Mouse (Mus musculus) bone marrow macrophage, adult 2 months (primary cell): ENCODE measurements around the gene Syt16. TPM values are rescaled to one million over a fixed set of nuclear protein-coding genes. Genes with fewer than 3 reads are reported as not detected.

Experiments used
- H3K27ac ChIP-seq: 2 replicates; pipeline ENCODE4 v1.5.1; 2012; ENCODE audit warnings: low read depth, low read length; ENCODE audit not compliant: insufficient read depth
- H3K4me1 ChIP-seq: 2 replicates; pipeline ENCODE4 v1.6.1; 2012; ENCODE audit warnings: low read length; ENCODE audit not compliant: control insufficient read depth, insufficient read depth
- H3K4me3 ChIP-seq: 2 replicates; pipeline ENCODE4 v1.5.1; 2012; ENCODE audit warnings: mild to moderate bottlenecking, low read length, moderate library complexity; ENCODE audit not compliant: insufficient read depth
- CTCF ChIP-seq: IDR thresholded peaks from 2 replicates; pipeline ENCODE4 v1.5.1; 2012; ENCODE audit warnings: low read depth, mild to moderate bottlenecking, low read length, moderate library complexity
- POLR2A ChIP-seq: IDR thresholded peaks from 2 replicates; pipeline ENCODE4 v1.6.1; 2012; ENCODE audit warnings: mild to moderate bottlenecking, low read depth, low read length, borderline replicate concordance
- polyA plus RNA-seq: library from polyadenylated mRNA; stranded (reverse); fragments of >200 nt; gene quantifications from 2 replicates; pipeline ENCODE4 v1.2.4, GENCODE M21; 2012; ENCODE audit not compliant: missing spikeins, insufficient read depth, insufficient read length

The Syt16 gene
- polyA plus RNA-seq, 1 experiment = not detected

GRCm38 (mm10) chr12:73998128-73998456 lies 631 bp downstream of the Syt16 start:
- Histone ChIP-seq H3K4me3 (peak overlapping the region; percentile 38; the same call in 1 of the 2 replicates), H3K27ac (no peak overlapping the region), H3K4me1 (no peaks in the 10 kb centered on the region)
- TF ChIP-seq CTCF = no peak
- TF ChIP-seq POLR2A = no peak

- no peak overlapping the region for H3K27ac ChIP-seq
- TF ChIP-seq POLR2A (no peak), CTCF (no peak)
- H3K4me3 ChIP-seq = no peak overlapping the region
- no peaks in the 10 kb centered on the region for H3K4me1 ChIP-seq
Observed at GRCm38 (mm10) chr12:74002449-74002848, 5.0 kb downstream of the Syt16 start.

GRCm38 (mm10) chr12:74009448-74009911 lies 12.0 kb downstream of the Syt16 start:
- TF ChIP-seq POLR2A (no peak), CTCF (peak; percentile 81)
- H3K4me3 ChIP-seq = no peak overlapping the region

GRCm38 (mm10) chr12:74013739-74014138 lies 16.3 kb downstream of the Syt16 start:
- Histone ChIP-seq H3K4me3 (no peak overlapping the region), H3K4me1 (no peaks in the 10 kb centered on the region), H3K27ac (no peak overlapping the region)
- TF ChIP-seq POLR2A = no peak
- TF ChIP-seq CTCF = peak; percentile 84

More at GRCm38 (mm10) chr12:74009448-74009911, 12.0 kb downstream of the Syt16 start:
- H3K4me1 ChIP-seq = no peaks in the 10 kb centered on the region
- H3K27ac ChIP-seq = no peak overlapping the region

GRCm38 (mm10) chr12:74014739-74015270 lies 17.3 kb downstream of the Syt16 start:
- H3K4me3 ChIP-seq = no peak overlapping the region
- H3K27ac ChIP-seq = no peak overlapping the region
- TF ChIP-seq CTCF (peak; percentile 35; the same call in 1 of the 2 replicates), POLR2A (no peak)
- H3K4me1 ChIP-seq = no peaks in the 10 kb centered on the region

GRCm38 (mm10) chr12:74015491-74015890 lies 18.0 kb downstream of the Syt16 start:
- no peak for TF ChIP-seq CTCF
- no peak for TF ChIP-seq POLR2A
- Histone ChIP-seq H3K4me1 (no peaks in the 10 kb centered on the region), H3K27ac (no peak overlapping the region), H3K4me3 (no peak overlapping the region)

- TF ChIP-seq CTCF (no peak), POLR2A (no peak)
- Histone ChIP-seq H3K27ac (no peak overlapping the region), H3K4me3 (no peak overlapping the region), H3K4me1 (no peaks in the 10 kb centered on the region)
Observed at GRCm38 (mm10) chr12:74023260-74023659, 25.8 kb downstream of the Syt16 start.

GRCm38 (mm10) chr12:74024912-74025311 lies 27.5 kb downstream of the Syt16 start:
- Histone ChIP-seq H3K4me3 (no peak overlapping the region), H3K4me1 (no peaks in the 10 kb centered on the region), H3K27ac (no peak overlapping the region)
- no peak for TF ChIP-seq CTCF
- no peak for TF ChIP-seq POLR2A

GRCm38 (mm10) chr12:74043225-74043624 lies 45.8 kb downstream of the Syt16 start:
- Histone ChIP-seq H3K4me3 (no peak overlapping the region), H3K4me1 (peaks cover 5% of the 10 kb centered on the region), H3K27ac (no peak overlapping the region)
- no peak for TF ChIP-seq CTCF
- no peak for TF ChIP-seq POLR2A

GRCm38 (mm10) chr12:74043755-74044154 lies 46.3 kb downstream of the Syt16 start:
- TF ChIP-seq CTCF = no peak
- TF ChIP-seq POLR2A = no peak
- Histone ChIP-seq H3K4me1 (peaks cover 5% of the 10 kb centered on the region), H3K4me3 (no peak overlapping the region), H3K27ac (no peak overlapping the region)

GRCm38 (mm10) chr12:74044241-74044640 lies 46.8 kb downstream of the Syt16 start:
- Histone ChIP-seq H3K4me3 (no peak overlapping the region), H3K27ac (no peak overlapping the region), H3K4me1 (peaks cover 5% of the 10 kb centered on the region)
- TF ChIP-seq POLR2A (no peak), CTCF (no peak)
